ENCODE assay signal across 7 mouse cellular contexts in genomic region chr2:117249255-117250000, GRCm38 (mm10). TPM values are rescaled to one million over a fixed set of nuclear protein-coding genes. Genes with fewer than 3 reads are reported as not detected.
A peak's percentile ranks its signal among the peaks of the same experiment; 100 is the strongest.
DNase-seq lines count a peak whose midpoint lies in the region; ATAC-seq lines count a peak whose summit lies in the region.

TSS of gene Fam98b (plus strand) at chr2:117249739.

- DNase-seq in adrenal gland, postnatal 14 days = peak; percentile 94
- peak; percentile 97 for DNase-seq in embryonic facial prominence, embryonic 11.5 days (ENCODE audit: low spot score)
- DNase-seq in kidney, adult 11 months = peak; percentile 85
- peak; percentile 94 for DNase-seq in limb, embryonic 10.5 days (ENCODE audit: low spot score)
- DNase-seq in spleen, adult 12 weeks (ENCODE audit: low spot score) = peak; percentile 76

- peak within 1 kb of the TSS; percentile 78 for H3K4me2 ChIP-seq in embryonic facial prominence, embryonic 11.5 days (ENCODE audit: low read depth, low read length)
- H3K4me2 ChIP-seq in midbrain, embryonic 13.5 days (replicated peaks) = peak within 1 kb of the TSS; percentile 83

- ATAC-seq in embryonic facial prominence, embryonic 11.5 days (replicated peaks; ENCODE audit: insufficient number of reproducible peaks, low FRiP score, low TSS enrichment, low read depth) = peak; percentile 91
- ATAC-seq in granulocyte monocyte progenitor cell, adult 5-6 weeks (replicated peaks; ENCODE audit: poor library complexity, severe bottlenecking) = peak; percentile 94
- ATAC-seq in midbrain, embryonic 13.5 days = peak; percentile 97

- H3K9ac ChIP-seq in embryonic facial prominence, embryonic 11.5 days (replicated peaks; ENCODE audit: low read length) = peak within 1 kb of the TSS; percentile 97
- H3K9ac ChIP-seq in midbrain, embryonic 13.5 days (replicated peaks) = peak within 1 kb of the TSS; percentile 90

- H3K27me3 ChIP-seq in embryonic facial prominence, embryonic 11.5 days (ENCODE audit: control insufficient read depth, insufficient read depth, low read length) = no peaks in the 10 kb centered on the region
- no peaks in the 10 kb centered on the region for H3K27me3 ChIP-seq in limb, embryonic 10.5 days (ENCODE audit: low read depth, poor library complexity, severe bottlenecking)
- H3K27me3 ChIP-seq in midbrain, embryonic 13.5 days = no peaks in the 10 kb centered on the region

- no peaks in the 10 kb centered on the region for H3K36me3 ChIP-seq in embryonic facial prominence, embryonic 11.5 days (replicated peaks; ENCODE audit: control insufficient read depth, insufficient read depth, low read depth, low read length)
- H3K36me3 ChIP-seq in limb, embryonic 10.5 days = peaks cover 11% of the 10 kb centered on the region
- no peaks in the 10 kb centered on the region for H3K36me3 ChIP-seq in midbrain, embryonic 13.5 days

- peak within 1 kb of the TSS; percentile 85 for H3K27ac ChIP-seq in embryonic facial prominence, embryonic 11.5 days (replicated peaks; ENCODE audit: low read depth, low read length)
- peak within 1 kb of the TSS; percentile 96 for H3K27ac ChIP-seq in limb, embryonic 10.5 days
- H3K27ac ChIP-seq in midbrain, embryonic 13.5 days = peak within 1 kb of the TSS; percentile 93

- peak within 1 kb of the TSS; percentile 91 for H3K4me3 ChIP-seq in embryonic facial prominence, embryonic 11.5 days (ENCODE audit: low read depth, low read length)
- peak within 1 kb of the TSS; percentile 78 for H3K4me3 ChIP-seq in limb, embryonic 10.5 days
- peak within 1 kb of the TSS; percentile 92 for H3K4me3 ChIP-seq in midbrain, embryonic 13.5 days (replicated peaks)

- H3K4me1 ChIP-seq in embryonic facial prominence, embryonic 11.5 days (ENCODE audit: control insufficient read depth, insufficient read depth, low read length) = no peaks in the 10 kb centered on the region
- H3K4me1 ChIP-seq in limb, embryonic 10.5 days = peaks cover 10% of the 10 kb centered on the region
- H3K4me1 ChIP-seq in midbrain, embryonic 13.5 days (replicated peaks) = peaks cover 22% of the 10 kb centered on the region

- under 1% methylated on average over 33 of the region's 33 CpGs for WGBS in embryonic facial prominence, embryonic 11.5 days
- under 1% methylated on average over 33 of the region's 33 CpGs for WGBS in limb, embryonic 10.5 days
- 0% methylated on average over 30 of the region's 33 CpGs for WGBS in midbrain, embryonic 13.5 days

- no peaks in the 10 kb centered on the region for H3K9me3 ChIP-seq in embryonic facial prominence, embryonic 11.5 days (replicated peaks; ENCODE audit: control insufficient read depth, low read length)
- H3K9me3 ChIP-seq in limb, embryonic 10.5 days (replicated peaks) = no peaks in the 10 kb centered on the region
- no peaks in the 10 kb centered on the region for H3K9me3 ChIP-seq in midbrain, embryonic 13.5 days

RNA-seq across cellular contexts. Expression of gene Fam98b, which starts in this region (rescaled TPM):
- 35.1 and 36.9 TPM in 2 replicates for total RNA-seq in adrenal gland, postnatal 14 days (2021)
- polyA plus RNA-seq in embryonic facial prominence, embryonic 11.5 days (2014; fragmentation: Nextera tagmentation; extraction: Ambion mirVana) = 6.1 and 6.5 TPM in 2 replicates
- total RNA-seq in granulocyte monocyte progenitor cell, adult 5-6 weeks (2014; fragmentation: Nextera tagmentation) = 40.9 and 43.6 TPM in 2 replicates
- 17.5 and 23.6 TPM in 2 replicates for total RNA-seq in granulocyte monocyte progenitor cell, adult 5-6 weeks (2017)
- 18.7 and 19.2 TPM in 2 replicates for polyA plus RNA-seq in limb, embryonic 10.5 days (2016; fragmentation: Nextera tagmentation; extraction: Ambion mirVana)
- polyA plus RNA-seq in midbrain, embryonic 13.5 days (2015; fragmentation: Nextera tagmentation; extraction: Ambion mirVana) = 21.3 and 21.6 TPM in 2 replicates

Comparison
In these comparisons a context has a peak if more than half of its experiments do, and no peak if none do; other contexts are left out.
1. Peak in every context shown above with its lines: DNase-seq, ATAC-seq, H3K4me3 ChIP-seq and H3K27ac ChIP-seq.